Mouse (Mus musculus) embryo, embryonic 11.5 days (tissue): ENCODE results near the gene Lmtk3.

ENCODE experiments used
- DNase-seq: peaks from one replicate; pipeline ENCODE4 v3.0.0-alpha.2; 2012; ENCODE audit warnings: low read depth, low spot score

Lmtk3 gene

GRCm38 (mm10) chr7:45783511-45784091, at the start of gene Lmtk3:
Lmtk3 (plus strand) TSS chr7:45783738.
- peak; percentile 54 for DNase-seq

DNA sequence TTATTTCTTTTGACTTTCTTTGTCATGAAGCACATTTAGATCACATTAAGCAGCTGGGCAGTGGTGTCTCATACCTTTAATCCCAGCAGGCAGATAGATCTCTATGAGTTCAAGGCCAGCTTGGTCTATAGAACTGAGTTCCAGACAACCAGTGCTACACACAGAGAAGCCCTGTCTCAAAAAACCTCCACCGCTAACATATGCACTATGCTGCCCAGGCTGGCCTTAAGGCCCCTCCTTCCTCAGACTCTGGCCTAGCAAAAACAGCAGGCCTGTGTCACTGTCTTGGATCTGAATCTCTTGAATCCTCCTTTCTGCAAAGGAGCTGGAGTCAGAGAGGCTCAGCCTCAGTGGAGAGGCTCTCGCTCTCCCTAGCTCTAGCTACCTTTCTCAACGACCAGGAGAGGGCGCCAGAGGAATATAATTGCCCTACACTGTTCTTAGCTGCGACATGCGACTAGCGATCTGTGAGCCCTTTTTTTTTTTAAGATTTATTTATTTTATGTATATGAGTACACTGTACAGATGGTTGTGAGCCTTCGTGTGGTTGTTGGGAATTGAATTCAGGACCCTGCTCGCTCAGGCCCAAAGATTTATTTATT, 44.3 kb upstream of the Lmtk3 start:
- DNase-seq, result peak; percentile 76

DNA sequence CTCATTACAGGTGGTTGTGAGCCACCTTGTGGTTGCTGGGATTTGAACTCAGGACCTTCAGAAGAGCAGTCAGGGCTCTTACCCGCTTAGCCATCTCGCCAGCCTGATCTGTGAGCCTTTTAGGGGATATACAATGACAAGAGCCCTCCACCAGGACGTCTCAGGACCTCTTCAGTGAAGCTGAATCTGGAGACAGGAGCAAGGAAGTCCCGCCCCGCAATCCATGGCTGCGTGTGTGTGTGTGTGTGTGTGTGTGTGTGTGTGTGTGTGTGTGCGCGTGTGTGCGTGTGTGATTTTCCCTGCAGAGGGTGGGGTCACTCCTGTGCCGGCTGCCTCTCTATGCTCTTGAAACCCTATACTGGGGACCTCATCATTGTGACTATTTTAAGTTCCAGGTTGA, 43.7 kb upstream of the Lmtk3 start:
- DNase-seq, result no peak

DNA sequence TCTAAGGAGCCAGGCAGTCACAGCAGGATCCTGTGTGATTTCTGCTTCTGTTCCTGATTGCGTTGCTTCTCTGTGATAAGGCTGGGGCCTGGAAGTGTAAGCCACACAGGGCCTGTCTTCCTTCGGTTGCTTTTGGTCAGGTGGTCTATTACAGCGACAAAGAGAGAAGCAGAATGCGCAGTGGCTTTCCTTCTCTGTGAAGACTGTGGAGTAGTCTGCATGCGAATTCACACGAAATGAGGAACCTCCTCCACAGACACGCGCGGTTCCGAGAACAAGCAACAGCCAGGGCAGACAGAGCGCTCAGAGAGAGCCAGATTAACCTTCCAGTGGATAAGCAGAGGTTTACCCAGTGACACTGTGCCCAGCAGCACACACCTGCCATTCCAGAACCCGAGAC, 42.2 kb upstream of the Lmtk3 start:
- no peak for DNase-seq

- DNase-seq, result no peak
These were observed 41.8 kb upstream of the Lmtk3 start for GRCm38 (mm10) chr7:45741777-45742176.

GRCm38 (mm10) chr7:45742338-45742737, 41.2 kb upstream of the Lmtk3 start:
- no peak for DNase-seq

DNA sequence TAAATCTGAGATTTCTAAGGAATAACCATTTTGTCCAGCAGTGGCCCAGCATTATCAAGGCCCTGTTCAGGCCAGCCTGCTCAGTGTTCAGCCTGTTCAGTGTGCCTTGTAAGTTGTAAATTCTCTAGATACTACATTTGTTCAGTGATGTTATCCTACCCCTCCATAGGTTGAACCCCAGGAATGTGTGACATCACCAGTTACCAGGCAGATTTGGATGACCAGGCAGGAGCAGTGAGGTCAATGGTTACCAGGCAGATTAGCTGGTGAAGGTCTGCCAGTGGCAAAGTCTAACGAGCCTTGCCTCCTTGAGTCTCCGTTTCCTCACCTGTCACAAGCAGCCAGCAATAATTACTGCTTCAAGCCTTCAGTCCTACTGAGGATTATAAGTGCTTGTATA, 39.2 kb upstream of the Lmtk3 start:
- peak; percentile 36 for DNase-seq

GRCm38 (mm10) chr7:45746518-45746917, 37.0 kb upstream of the Lmtk3 start:
- DNase-seq, result no peak

DNA sequence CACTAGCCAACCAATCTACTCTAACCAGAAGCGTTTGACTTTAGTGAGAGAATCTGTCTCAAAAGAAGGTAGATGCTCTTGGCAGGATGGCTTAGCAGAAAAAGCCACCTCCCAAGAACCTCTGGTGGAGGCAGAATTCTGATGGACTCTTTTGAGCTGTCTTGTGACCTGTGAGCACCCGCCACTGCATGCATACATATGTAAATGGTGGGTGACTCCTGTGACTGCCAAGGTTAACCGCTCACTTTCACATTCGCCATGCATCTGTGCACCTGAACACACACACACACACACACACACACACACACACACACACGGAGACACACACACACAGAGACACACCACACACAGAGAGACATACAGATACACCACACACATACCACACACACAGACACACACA, 36.1 kb upstream of the Lmtk3 start:
- no peak for DNase-seq

GRCm38 (mm10) chr7:45748110-45748509, 35.4 kb upstream of the Lmtk3 start:
- DNase-seq, result no peak

DNA sequence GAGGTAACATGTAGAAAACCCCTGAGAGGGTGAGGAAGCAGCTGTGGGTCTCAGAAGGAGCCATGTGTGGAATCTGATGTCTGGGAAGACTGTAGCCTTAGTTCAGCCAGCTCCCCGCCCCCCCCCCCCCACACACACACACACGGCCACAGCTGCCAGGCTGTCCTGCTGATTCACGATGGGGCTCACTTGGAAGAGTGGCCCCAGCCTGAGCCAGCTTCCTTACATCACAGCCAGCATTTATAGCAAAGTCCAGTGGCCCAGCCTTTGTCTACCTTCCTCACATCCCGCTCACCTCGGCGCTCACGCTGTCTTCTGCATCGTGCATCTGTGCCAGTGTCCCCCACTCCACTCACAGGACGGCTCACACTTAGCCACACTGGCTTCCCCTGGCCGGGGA, 34.1 kb upstream of the Lmtk3 start:
- DNase-seq, result no peak

GRCm38 (mm10) chr7:45750162-45750561, 33.4 kb upstream of the Lmtk3 start:
- DNase-seq, result no peak

GRCm38 (mm10) chr7:45755703-45756102, 27.8 kb upstream of the Lmtk3 start:
- DNase-seq, result no peak

DNA sequence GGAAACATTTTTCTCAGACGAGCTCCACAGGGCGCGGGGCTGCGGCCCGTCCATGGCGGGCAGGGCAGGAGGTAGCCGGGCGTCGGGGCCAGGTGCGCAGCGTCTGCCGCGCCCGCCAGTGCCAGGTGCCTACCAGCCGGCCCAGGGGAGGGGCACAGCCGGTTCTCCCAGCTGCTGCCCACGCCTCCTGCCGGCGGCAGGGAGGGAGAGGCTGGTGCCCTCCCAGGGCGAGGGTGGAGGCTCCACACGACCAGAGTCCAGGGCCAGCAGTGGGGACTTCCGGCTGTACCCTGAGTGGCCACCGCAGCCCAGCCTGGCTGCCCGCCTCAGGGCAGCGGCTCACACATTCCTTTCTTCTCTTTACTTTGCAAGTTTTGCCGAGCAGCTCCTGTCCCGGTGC, 24.1 kb upstream of the Lmtk3 start:
- no peak for DNase-seq

- DNase-seq, result no peak
These were observed 23.4 kb upstream of the Lmtk3 start for GRCm38 (mm10) chr7:45760151-45760550.

DNA sequence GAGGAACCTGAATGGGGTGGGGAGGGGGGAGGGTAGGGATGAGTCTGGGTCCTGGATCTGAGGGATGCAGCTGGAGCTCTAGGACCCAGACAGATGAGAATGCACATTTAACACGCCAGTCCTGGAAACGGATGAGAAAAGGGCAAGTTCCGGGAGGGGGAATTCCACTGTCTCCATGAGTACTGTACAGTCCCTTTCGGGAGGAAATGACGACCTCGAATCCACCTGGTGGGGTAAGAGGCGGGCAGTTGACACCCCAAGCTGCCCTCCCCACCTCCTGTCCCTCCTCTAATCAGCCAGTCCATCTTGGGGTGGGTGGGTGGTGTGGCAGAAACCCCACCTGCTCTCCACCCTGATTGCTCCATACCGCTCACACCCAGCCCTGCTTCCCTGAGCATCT, 17.5 kb upstream of the Lmtk3 start:
- DNase-seq, result no peak

- no peak for DNase-seq
These were observed 16.8 kb upstream of the Lmtk3 start for GRCm38 (mm10) chr7:45766764-45767163.

- DNase-seq, result no peak
These were observed 16.0 kb upstream of the Lmtk3 start for GRCm38 (mm10) chr7:45767500-45767899.

DNA sequence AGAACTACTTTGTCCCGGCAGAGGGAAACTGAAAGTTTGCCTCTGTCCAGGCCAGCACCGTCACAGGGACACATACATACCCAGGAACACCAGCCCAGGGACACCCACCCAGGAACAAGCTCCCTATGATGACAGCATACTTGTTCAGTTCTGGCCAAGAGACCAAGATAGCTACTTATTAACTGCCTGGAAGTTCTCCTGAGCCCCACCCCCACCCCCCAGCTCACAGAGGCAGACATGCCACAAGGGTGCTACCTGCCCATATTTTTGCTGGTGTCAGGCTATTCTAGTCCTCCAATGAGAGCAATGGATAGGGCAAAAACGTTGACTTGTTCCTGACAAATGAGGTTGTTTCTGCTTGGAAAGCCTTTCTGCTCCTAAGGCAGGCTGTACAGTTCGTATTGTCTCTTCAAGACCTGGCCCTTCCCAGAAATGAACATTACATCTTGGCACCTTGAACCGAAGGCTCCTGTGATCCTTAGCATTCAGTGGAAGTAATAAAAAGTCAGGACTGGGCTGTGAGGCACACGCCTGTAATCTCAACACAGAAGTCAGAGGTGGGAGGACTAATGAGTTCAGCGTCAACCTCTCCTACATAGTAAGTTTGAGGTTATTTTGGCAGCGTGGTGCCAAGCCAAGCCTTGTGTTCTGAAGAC, 13.0 kb upstream of the Lmtk3 start:
- no peak for DNase-seq

- no peak for DNase-seq
These were observed 12.4 kb upstream of the Lmtk3 start for GRCm38 (mm10) chr7:45771101-45771500.

DNA sequence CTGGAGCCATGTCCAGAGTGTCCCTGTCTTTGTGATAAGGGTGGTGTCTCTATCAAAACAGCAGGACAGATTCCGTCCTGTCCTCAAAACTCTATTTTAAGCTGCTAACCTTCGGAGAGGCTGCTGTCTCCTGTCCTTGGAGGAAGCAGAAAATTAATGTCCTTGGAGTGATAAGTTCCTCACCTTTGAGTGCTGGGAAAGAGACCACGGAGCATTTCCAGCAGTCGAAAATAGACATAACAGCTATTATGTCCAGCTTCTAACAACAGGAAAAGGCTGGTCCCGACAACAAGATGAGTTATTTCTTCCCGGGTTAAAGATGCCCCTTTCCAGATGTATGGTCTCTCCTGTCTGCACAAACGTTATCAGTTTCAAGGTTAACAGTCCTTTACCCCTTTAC, 8.3 kb upstream of the Lmtk3 start:
- DNase-seq, result no peak

DNA sequence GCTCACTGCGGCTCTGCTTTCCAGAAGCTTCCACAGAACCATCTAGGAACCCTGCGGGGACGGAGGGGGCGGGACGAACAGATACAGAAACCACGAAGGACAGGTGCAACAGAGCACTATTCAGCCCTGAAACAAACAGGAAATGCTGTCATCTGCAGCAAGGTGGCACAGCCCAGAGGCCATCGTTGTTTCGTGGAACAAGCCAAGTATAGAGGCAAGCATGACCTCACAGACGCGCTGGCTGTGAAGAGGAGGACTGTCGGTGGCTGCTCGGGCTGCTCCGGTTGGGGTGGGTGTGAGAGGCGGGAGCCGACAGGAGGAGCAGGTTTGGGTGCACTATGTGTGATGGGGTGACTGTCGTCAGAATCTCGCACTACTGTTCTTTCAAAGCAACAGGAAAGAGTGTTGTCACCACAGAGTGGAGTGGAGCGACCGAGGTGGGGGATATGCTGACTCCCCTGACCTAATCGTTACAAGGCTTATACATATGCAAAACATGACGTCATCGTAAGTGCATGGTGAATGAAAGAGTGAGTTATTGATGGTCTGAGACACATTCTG, 4.4 kb upstream of the Lmtk3 start:
- DNase-seq, result no peak

- DNase-seq, result no peak
These were observed 1.3 kb upstream of the Lmtk3 start for GRCm38 (mm10) chr7:45782271-45782670.
